Mouse (Mus musculus) G1E (cell line): ENCODE results near the gene Sp6. TPM values are rescaled to one million over a fixed set of nuclear protein-coding genes. Genes with fewer than 3 reads are reported as not detected.

Experiments
- ATAC-seq: 2 replicates; pipeline ENCODE4 v1.8.0; 2016; ENCODE audit warnings: mild to moderate bottlenecking; ENCODE audit not compliant: insufficient number of reproducible peaks, poor library complexity, low FRiP score, severe bottlenecking; ENCODE audit errors: extremely low read depth
- DNase-seq: peaks from one replicate; pipeline ENCODE4 v3.0.0; 2012; ENCODE audit warnings: low spot score
- H3K27me3 ChIP-seq: 2 replicates; pipeline ENCODE4 v1.6.1; 2012; ENCODE audit warnings: mild to moderate bottlenecking, low read length, inconsistent platforms; ENCODE audit not compliant: insufficient read depth
- H3K36me3 ChIP-seq: replicated peaks from 2 replicates; pipeline ENCODE3; 2012; ENCODE audit warnings: mild to moderate bottlenecking, inconsistent platforms
- H3K4me1 ChIP-seq: 2 replicates; pipeline ENCODE4 v1.6.1; 2012; ENCODE audit warnings: low read depth, low read length, inconsistent platforms, mixed read lengths; ENCODE audit not compliant: insufficient read depth
- H3K4me3 ChIP-seq: 2 replicates; pipeline ENCODE4 v1.5.1; 2012; ENCODE audit warnings: low read depth, mild to moderate bottlenecking, inconsistent platforms, low read length, moderate library complexity, mixed read lengths
- H3K9me3 ChIP-seq: replicated peaks from 2 replicates; pipeline ENCODE4 v1.6.1; 2012; ENCODE audit warnings: inconsistent platforms
- CTCF ChIP-seq: IDR thresholded peaks from 2 replicates; pipeline ENCODE4 v1.5.1; 2012; ENCODE audit warnings: low read depth, low read length, inconsistent platforms, mixed read lengths
- GATA1 ChIP-seq: IDR thresholded peaks from 2 replicates; pipeline ENCODE4 v1.6.1; 2012; ENCODE audit warnings: borderline replicate concordance, low read length, inconsistent platforms, mixed read lengths
- GATA2 ChIP-seq: IDR thresholded peaks from 2 replicates; pipeline ENCODE4 v1.6.1; 2012; ENCODE audit warnings: low read depth, low read length, inconsistent platforms, borderline replicate concordance
- POLR2AphosphoS5 ChIP-seq: IDR thresholded peaks from 2 replicates; pipeline ENCODE4 v1.6.1; 2012; ENCODE audit warnings: low read depth, low read length, inconsistent platforms; ENCODE audit not compliant: insufficient replicate concordance
- TAL1 ChIP-seq: conservative IDR thresholded peaks from 2 replicates; pipeline ENCODE4 v1.6.1; 2012; ENCODE audit warnings: low read depth, low read length, inconsistent platforms, mixed read lengths
- polyA plus RNA-seq: library from polyadenylated mRNA; stranded (reverse); fragments of >175 nt; gene quantifications from 2 replicates; pipeline ENCODE4 v1.2.3, GENCODE M21; 2012
- total RNA-seq, 2 experiments: library from RNA; stranded (forward) in 1 of 2; stranded (reverse) in 1 of 2; fragments of 200-1000 nt in 1 of 2; fragments of >200 nt in 1 of 2; fragmentation: Nextera tagmentation in 1 of 2; gene quantifications; 2 replicates each; pipeline ENCODE4 v1.2.3; 2014 to 2017

Sp6 gene
- total and polyA plus RNA-seq, 3 experiments: 0.05 TPM; not detected in 2

GRCm38 (mm10) chr11:97069333-97069732 lies 56.1 kb downstream of the Sp6 start:
- Histone ChIP-seq H3K9me3 (no peaks in the 10 kb centered on the region), H3K4me1 (no peaks in the 10 kb centered on the region; the same call in 1 of the 2 replicates), H3K27me3 (peaks cover 3% of the 10 kb centered on the region), H3K36me3 (peaks cover 50% of the 10 kb centered on the region), H3K4me3 (no peak overlapping the region)
- TF ChIP-seq CTCF: no peak
- no peak for TF ChIP-seq POLR2AphosphoS5
- no peak for TF ChIP-seq GATA2
- TF ChIP-seq TAL1: no peak
- no peak for TF ChIP-seq GATA1
- ATAC-seq (no peak), DNase-seq (no peak)

GRCm38 (mm10) chr11:97069770-97070169 lies 56.6 kb downstream of the Sp6 start:
- Histone ChIP-seq H3K4me3 (no peak overlapping the region), H3K9me3 (no peaks in the 10 kb centered on the region), H3K27me3 (peaks cover 3% of the 10 kb centered on the region), H3K4me1 (no peaks in the 10 kb centered on the region; the same call in 1 of the 2 replicates), H3K36me3 (peaks cover 48% of the 10 kb centered on the region)
- DNase-seq (no peak), ATAC-seq (no peak)
- TF ChIP-seq POLR2AphosphoS5 (no peak), GATA2 (no peak), TAL1 (no peak), GATA1 (no peak), CTCF (no peak)

GRCm38 (mm10) chr11:97071129-97071528 lies 57.9 kb downstream of the Sp6 start:
- no peak for TF ChIP-seq POLR2AphosphoS5
- no peak for TF ChIP-seq TAL1
- no peak for TF ChIP-seq CTCF
- TF ChIP-seq GATA1: no peak
- no peak for TF ChIP-seq GATA2
- no peak for DNase-seq
- Histone ChIP-seq H3K27me3 (peaks cover 7% of the 10 kb centered on the region), H3K9me3 (no peaks in the 10 kb centered on the region), H3K4me3 (no peak overlapping the region), H3K4me1 (no peaks in the 10 kb centered on the region; the same call in 1 of the 2 replicates), H3K36me3 (peaks cover 34% of the 10 kb centered on the region)
- no peak for ATAC-seq

GRCm38 (mm10) chr11:97072533-97072932 lies 59.3 kb downstream of the Sp6 start:
- Histone ChIP-seq H3K4me1 (no peaks in the 10 kb centered on the region; the same call in 1 of the 2 replicates), H3K9me3 (no peaks in the 10 kb centered on the region), H3K36me3 (peaks cover 20% of the 10 kb centered on the region), H3K4me3 (no peak overlapping the region), H3K27me3 (peaks cover 8% of the 10 kb centered on the region)
- ATAC-seq (no peak), DNase-seq (no peak)
- TF ChIP-seq CTCF (peak; percentile 34; the same call in 1 of the 2 replicates), TAL1 (no peak), POLR2AphosphoS5 (no peak), GATA2 (no peak), GATA1 (no peak)

GRCm38 (mm10) chr11:97074235-97074634 lies 61.0 kb downstream of the Sp6 start:
- TF ChIP-seq CTCF (no peak), GATA2 (no peak), GATA1 (no peak), POLR2AphosphoS5 (no peak), TAL1 (no peak)
- ATAC-seq: no peak

More at GRCm38 (mm10) chr11:97074235-97074634, 61.0 kb downstream of the Sp6 start:
- peaks cover 3% of the 10 kb centered on the region for H3K36me3 ChIP-seq
- H3K4me3 ChIP-seq: no peak overlapping the region
- peaks cover 8% of the 10 kb centered on the region for H3K27me3 ChIP-seq
- DNase-seq: no peak
- H3K4me1 ChIP-seq: no peaks in the 10 kb centered on the region; the same call in 1 of the 2 replicates
- no peaks in the 10 kb centered on the region for H3K9me3 ChIP-seq

Other genes with a start within 250 kb of the Sp6 start
- 9.9 and 18.9 TPM in 2 replicates for gene Snx11, start 235.8 kb upstream of the Sp6 start, total RNA-seq (2014; fragmentation: Nextera tagmentation)
- 19.9 and 21.4 TPM in 2 replicates for gene Snx11, start 235.8 kb upstream of the Sp6 start, total RNA-seq (2017)
- gene Snx11, start 235.8 kb upstream of the Sp6 start, polyA plus RNA-seq: 9.9 and 10.7 TPM in 2 replicates
- 78.9 and 81.3 TPM in 2 replicates for gene Cbx1, start 224.3 kb upstream of the Sp6 start, total RNA-seq (2014; fragmentation: Nextera tagmentation)
- gene Cbx1, start 224.3 kb upstream of the Sp6 start, total RNA-seq (2017): 99.1 and 100 TPM in 2 replicates
- gene Cbx1, start 224.3 kb upstream of the Sp6 start, polyA plus RNA-seq: 73.7 and 75.0 TPM in 2 replicates
- gene Nfe2l1, start 183.4 kb upstream of the Sp6 start, total RNA-seq (2014; fragmentation: Nextera tagmentation): 56.3 and 70.5 TPM in 2 replicates
- 22.5 and 24.0 TPM in 2 replicates for gene Nfe2l1, start 183.4 kb upstream of the Sp6 start, total RNA-seq (2017)
- gene Nfe2l1, start 183.4 kb upstream of the Sp6 start, polyA plus RNA-seq: 29.1 and 35.9 TPM in 2 replicates
- gene Copz2, start 163.5 kb upstream of the Sp6 start, total RNA-seq (2014; fragmentation: Nextera tagmentation): 9.0 and 16.3 TPM in 2 replicates
- gene Copz2, start 163.5 kb upstream of the Sp6 start, total RNA-seq (2017): 1.5 and 3.1 TPM in 2 replicates
- gene Copz2, start 163.5 kb upstream of the Sp6 start, polyA plus RNA-seq: 0.48 and 0.52 TPM in 2 replicates
- 30.6 and 31.7 TPM in 2 replicates for gene Cdk5rap3, start 96.9 kb upstream of the Sp6 start, total RNA-seq (2014; fragmentation: Nextera tagmentation)
- 51.3 and 59.3 TPM in 2 replicates for gene Cdk5rap3, start 96.9 kb upstream of the Sp6 start, total RNA-seq (2017)
- gene Cdk5rap3, start 96.9 kb upstream of the Sp6 start, polyA plus RNA-seq: 63.6 TPM in 2 replicates
- not detected in 2 replicates for gene Prr15l, start 85.3 kb upstream of the Sp6 start, total RNA-seq (2014; fragmentation: Nextera tagmentation)
- 0.05 and 0.17 TPM in 2 replicates for gene Prr15l, start 85.3 kb upstream of the Sp6 start, total RNA-seq (2017)
- gene Prr15l, start 85.3 kb upstream of the Sp6 start, polyA plus RNA-seq: 0.11 and 0.17 TPM in 2 replicates
- gene Pnpo, start 69.4 kb upstream of the Sp6 start, total RNA-seq (2014; fragmentation: Nextera tagmentation): 119 and 123 TPM in 2 replicates
- 298 and 340 TPM in 2 replicates for gene Pnpo, start 69.4 kb upstream of the Sp6 start, total RNA-seq (2017)
- gene Pnpo, start 69.4 kb upstream of the Sp6 start, polyA plus RNA-seq: 64.1 and 97.1 TPM in 2 replicates
- gene Sp2, start 30.4 kb upstream of the Sp6 start, total RNA-seq (2014; fragmentation: Nextera tagmentation): 27.9 and 32.3 TPM in 2 replicates
- 0.99 and 1.6 TPM in 2 replicates for gene Sp2, start 30.4 kb upstream of the Sp6 start, total RNA-seq (2017)
- 46.6 and 54.6 TPM in 2 replicates for gene Sp2, start 30.4 kb upstream of the Sp6 start, polyA plus RNA-seq
- 1.2 and 5.3 TPM in 2 replicates for gene Scrn2, start 16.5 kb downstream of the Sp6 start, total RNA-seq (2014; fragmentation: Nextera tagmentation)
- gene Scrn2, start 16.5 kb downstream of the Sp6 start, total RNA-seq (2017): 9.6 and 10.5 TPM in 2 replicates
- gene Scrn2, start 16.5 kb downstream of the Sp6 start, polyA plus RNA-seq: 12.7 and 14.5 TPM in 2 replicates
- gene Lrrc46, start 28.0 kb downstream of the Sp6 start, total RNA-seq (2014; fragmentation: Nextera tagmentation): 0.60 TPM in 1 of 2 replicates, not detected in the other
- gene Lrrc46, start 28.0 kb downstream of the Sp6 start, total RNA-seq (2017): 0.44 and 0.52 TPM in 2 replicates
- gene Lrrc46, start 28.0 kb downstream of the Sp6 start, polyA plus RNA-seq: 0.07 and 0.20 TPM in 2 replicates
- gene Mrpl10, start 28.2 kb downstream of the Sp6 start, total RNA-seq (2014; fragmentation: Nextera tagmentation): 34.2 and 37.8 TPM in 2 replicates
- 36.2 and 36.5 TPM in 2 replicates for gene Mrpl10, start 28.2 kb downstream of the Sp6 start, total RNA-seq (2017)
- 69.8 and 71.4 TPM in 2 replicates for gene Mrpl10, start 28.2 kb downstream of the Sp6 start, polyA plus RNA-seq
- 15.7 and 40.7 TPM in 2 replicates for gene Osbpl7, start 37.2 kb downstream of the Sp6 start, total RNA-seq (2014; fragmentation: Nextera tagmentation)
- 8.8 and 9.7 TPM in 2 replicates for gene Osbpl7, start 37.2 kb downstream of the Sp6 start, total RNA-seq (2017)
- gene Osbpl7, start 37.2 kb downstream of the Sp6 start, polyA plus RNA-seq: 22.0 and 29.7 TPM in 2 replicates
- gene Tbx21, start 101.9 kb downstream of the Sp6 start, total RNA-seq (2014; fragmentation: Nextera tagmentation): not detected in 2 replicates
- gene Tbx21, start 101.9 kb downstream of the Sp6 start, total RNA-seq (2017): not detected in 2 replicates
- not detected in 2 replicates for gene Tbx21, start 101.9 kb downstream of the Sp6 start, polyA plus RNA-seq
- gene Tbkbp1, start 138.1 kb downstream of the Sp6 start, total RNA-seq (2014; fragmentation: Nextera tagmentation): not detected in 2 replicates
- gene Tbkbp1, start 138.1 kb downstream of the Sp6 start, total RNA-seq (2017): 0.05 and 0.06 TPM in 2 replicates
- gene Tbkbp1, start 138.1 kb downstream of the Sp6 start, polyA plus RNA-seq: 0.29 and 0.34 TPM in 2 replicates
- gene Kpnb1, start 174.5 kb downstream of the Sp6 start, total RNA-seq (2014; fragmentation: Nextera tagmentation): 328 and 346 TPM in 2 replicates
- gene Kpnb1, start 174.5 kb downstream of the Sp6 start, total RNA-seq (2017): 265 and 286 TPM in 2 replicates
- gene Kpnb1, start 174.5 kb downstream of the Sp6 start, polyA plus RNA-seq: 50.5 and 51.3 TPM in 2 replicates